Mouse (Mus musculus) C2C12 (cell line): ENCODE measurements around the gene Pdpr.

ENCODE experiments used
- CEBPB ChIP-seq: IDR thresholded peaks from one replicate; pipeline ENCODE4 v1.6.1; 2011; ENCODE audit warnings: low read depth, mild to moderate bottlenecking, control low read depth, moderate library complexity
- MYOD1 ChIP-seq: IDR thresholded peaks from one replicate; pipeline ENCODE4 v1.6.1; 2011; ENCODE audit warnings: low read depth; ENCODE audit not compliant: control insufficient read depth, insufficient read length

DNA sequence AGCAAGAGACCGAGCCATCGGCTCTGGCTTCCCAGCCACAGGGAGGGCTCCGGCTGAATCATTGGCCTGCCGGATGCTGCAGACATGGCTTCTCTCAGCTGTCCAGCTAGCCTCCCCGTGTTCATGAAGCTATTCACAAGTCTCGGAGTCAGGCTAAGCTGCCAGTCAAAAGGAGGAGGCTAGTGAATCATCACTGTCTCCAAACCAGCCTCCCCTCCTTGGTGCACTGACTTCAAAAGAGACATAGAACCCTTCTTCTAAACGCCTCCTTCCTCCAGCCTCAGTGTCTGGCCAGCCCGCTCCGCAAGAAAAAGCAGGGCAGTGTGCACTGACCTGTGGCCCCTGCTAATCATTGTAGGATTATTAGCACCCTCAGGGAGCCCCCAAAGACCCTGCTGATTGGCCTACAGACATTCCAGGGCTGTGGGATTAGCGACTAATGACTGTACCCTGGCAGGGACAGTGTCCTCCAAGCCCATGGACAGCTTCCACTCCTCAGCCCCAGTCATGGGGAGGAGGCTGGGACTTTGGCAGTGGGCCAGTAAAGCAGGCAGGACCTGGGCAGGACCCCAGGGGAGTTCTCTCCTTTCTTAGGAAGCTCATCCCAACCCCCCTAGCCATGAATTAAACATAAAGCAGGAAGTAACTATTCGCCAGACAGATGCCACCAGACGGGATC is 12.7 kb upstream of the Pdpr start:
- TF ChIP-seq CEBPB (no peak), MYOD1 (no peak)
